Mouse (Mus musculus): ENCODE measurements at regions not wholly inside any gene's neighbourhood (a gene's known extent, or its start where the extent isn't known, plus 50 kb on each side); places are given as distances from the start of the nearest gene placed in this dataset.
A peak's percentile ranks its signal among the peaks of the same experiment; 100 is the strongest.

DNA sequence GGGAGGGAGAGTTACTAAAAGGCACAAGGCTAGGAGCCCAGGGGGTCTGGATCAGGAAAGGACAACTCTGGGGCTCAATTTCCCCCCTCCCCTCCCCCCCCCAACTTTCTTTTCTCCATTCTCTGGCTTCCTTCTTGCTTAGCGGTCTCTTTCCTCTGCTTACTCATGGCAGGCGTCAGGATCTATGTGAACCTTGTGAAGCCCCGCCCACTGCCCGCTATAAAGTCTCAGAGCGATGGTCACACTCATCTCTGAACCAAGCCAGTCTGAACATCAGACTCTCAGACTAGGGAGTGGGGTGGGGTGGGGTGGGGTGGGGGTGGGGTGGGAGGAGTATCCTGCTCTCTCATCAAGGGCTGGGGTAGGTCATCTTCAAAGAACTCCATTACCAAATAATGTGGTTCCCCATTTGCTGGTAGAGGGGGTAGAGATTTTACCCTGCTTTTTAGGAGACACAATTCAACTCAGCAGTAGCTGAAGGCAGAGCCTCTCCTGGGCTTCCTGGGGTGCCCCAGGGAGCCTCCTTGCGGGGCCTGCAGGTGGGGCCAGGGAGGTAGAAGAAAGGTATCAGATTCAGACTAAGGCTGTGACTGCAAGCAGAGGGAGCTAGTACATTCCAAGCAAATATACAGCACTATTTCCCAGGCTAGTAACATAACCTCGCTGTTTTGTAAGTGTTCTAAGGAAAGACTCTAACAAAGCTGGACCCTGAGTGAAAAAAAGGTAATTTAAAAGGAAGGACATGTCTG lies 120.8 kb upstream of the Arhgap5 start:
- TF ChIP-seq POLR2A (IDR thresholded peaks at IDR 0.05; ENCODE audit: low read depth, low read length): no peak
- TF ChIP-seq CTCF (IDR thresholded peaks at IDR 0.05; ENCODE audit: borderline replicate concordance, insufficient read depth, low read length): no peak
- Histone ChIP-seq H3K4me1 (ENCODE audit: control insufficient read depth, insufficient read depth, low read length) (peaks cover 13% of the 10 kb centered on the region), H3K4me3 (ENCODE audit: insufficient read depth, low read length) (no peak overlapping the region), H3K27ac (ENCODE audit: insufficient read depth, low read length) (peak overlapping the region; percentile 93)

GRCm38 (mm10) chr12:52389552-52389951 lies 114.2 kb upstream of the Arhgap5 start:
- Histone ChIP-seq H3K27ac (ENCODE audit: insufficient read depth, low read length) (no peak overlapping the region), H3K4me3 (ENCODE audit: insufficient read depth, low read length) (no peak overlapping the region), H3K4me1 (ENCODE audit: control insufficient read depth, insufficient read depth, low read length) (no peaks in the 10 kb centered on the region; the same call in 1 of the 2 replicates)
- no peak for TF ChIP-seq CTCF (IDR thresholded peaks at IDR 0.05; ENCODE audit: borderline replicate concordance, insufficient read depth, low read length)
- no peak for TF ChIP-seq POLR2A (IDR thresholded peaks at IDR 0.05; ENCODE audit: low read depth, low read length)

GRCm38 (mm10) chr12:52390242-52390641 lies 113.5 kb upstream of the Arhgap5 start:
- TF ChIP-seq CTCF (IDR thresholded peaks at IDR 0.05; ENCODE audit: borderline replicate concordance, insufficient read depth, low read length): no peak
- TF ChIP-seq POLR2A (IDR thresholded peaks at IDR 0.05; ENCODE audit: low read depth, low read length): no peak
- no peaks in the 10 kb centered on the region; the same call in 1 of the 2 replicates for H3K4me1 ChIP-seq (ENCODE audit: control insufficient read depth, insufficient read depth, low read length)
- H3K27ac ChIP-seq (ENCODE audit: insufficient read depth, low read length): no peak overlapping the region
- H3K4me3 ChIP-seq (ENCODE audit: insufficient read depth, low read length): no peak overlapping the region

GRCm38 (mm10) chr12:52392636-52393035 lies 111.1 kb upstream of the Arhgap5 start:
- no peaks in the 10 kb centered on the region; the same call in none of the 2 replicates for H3K4me1 ChIP-seq (ENCODE audit: control insufficient read depth, insufficient read depth, low read length)
- TF ChIP-seq POLR2A (IDR thresholded peaks at IDR 0.05; ENCODE audit: low read depth, low read length) (no peak), CTCF (IDR thresholded peaks at IDR 0.05; ENCODE audit: borderline replicate concordance, insufficient read depth, low read length) (no peak)
- no peak overlapping the region for H3K27ac ChIP-seq (ENCODE audit: insufficient read depth, low read length)
- H3K4me3 ChIP-seq (ENCODE audit: insufficient read depth, low read length): no peak overlapping the region

GRCm38 (mm10) chr12:52393981-52394718 lies 109.6 kb upstream of the Arhgap5 start:
- no peaks in the 10 kb centered on the region; the same call in none of the 2 replicates for H3K4me1 ChIP-seq (ENCODE audit: control insufficient read depth, insufficient read depth, low read length)
- H3K4me3 ChIP-seq (ENCODE audit: insufficient read depth, low read length): no peak overlapping the region
- no peak overlapping the region for H3K27ac ChIP-seq (ENCODE audit: insufficient read depth, low read length)
- no peak for TF ChIP-seq CTCF (IDR thresholded peaks at IDR 0.05; ENCODE audit: borderline replicate concordance, insufficient read depth, low read length)
- TF ChIP-seq POLR2A (IDR thresholded peaks at IDR 0.05; ENCODE audit: low read depth, low read length): no peak

DNA sequence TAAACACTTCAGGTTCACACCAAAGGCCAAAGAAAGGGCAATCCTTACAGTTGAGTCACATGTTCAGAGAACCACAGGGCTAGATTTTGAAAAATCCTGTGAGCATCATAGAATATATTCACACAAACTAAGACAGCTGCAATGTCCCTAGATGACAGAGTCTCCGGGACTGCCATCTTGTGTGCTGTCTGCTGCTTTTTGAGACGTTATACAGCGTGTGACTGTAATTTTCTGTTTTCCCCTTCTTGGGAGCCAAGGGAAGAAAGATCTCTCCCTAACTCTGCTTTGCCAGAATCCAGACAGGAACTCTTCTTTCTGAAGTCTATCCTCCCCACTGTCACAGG lies 109.1 kb upstream of the Arhgap5 start:
- Histone ChIP-seq H3K4me3 (ENCODE audit: insufficient read depth, low read length) (no peak overlapping the region), H3K27ac (ENCODE audit: insufficient read depth, low read length) (no peak overlapping the region), H3K4me1 (ENCODE audit: control insufficient read depth, insufficient read depth, low read length) (no peaks in the 10 kb centered on the region; the same call in none of the 2 replicates)
- no peak for TF ChIP-seq POLR2A (IDR thresholded peaks at IDR 0.05; ENCODE audit: low read depth, low read length)
- TF ChIP-seq CTCF (IDR thresholded peaks at IDR 0.05; ENCODE audit: borderline replicate concordance, insufficient read depth, low read length): no peak

GRCm38 (mm10) chr12:52395111-52395510 lies 108.7 kb upstream of the Arhgap5 start:
- Histone ChIP-seq H3K4me3 (ENCODE audit: insufficient read depth, low read length) (no peak overlapping the region), H3K4me1 (ENCODE audit: control insufficient read depth, insufficient read depth, low read length) (no peaks in the 10 kb centered on the region; the same call in none of the 2 replicates), H3K27ac (ENCODE audit: insufficient read depth, low read length) (no peak overlapping the region)
- TF ChIP-seq POLR2A (IDR thresholded peaks at IDR 0.05; ENCODE audit: low read depth, low read length): no peak
- TF ChIP-seq CTCF (IDR thresholded peaks at IDR 0.05; ENCODE audit: borderline replicate concordance, insufficient read depth, low read length): no peak

GRCm38 (mm10) chr12:52396178-52396841 lies 107.5 kb upstream of the Arhgap5 start:
- Histone ChIP-seq H3K4me3 (ENCODE audit: insufficient read depth, low read length) (no peak overlapping the region), H3K27ac (ENCODE audit: insufficient read depth, low read length) (no peak overlapping the region), H3K4me1 (ENCODE audit: control insufficient read depth, insufficient read depth, low read length) (no peaks in the 10 kb centered on the region; the same call in none of the 2 replicates)
- TF ChIP-seq POLR2A (IDR thresholded peaks at IDR 0.05; ENCODE audit: low read depth, low read length): no peak
- TF ChIP-seq CTCF (IDR thresholded peaks at IDR 0.05; ENCODE audit: borderline replicate concordance, insufficient read depth, low read length): no peak

DNA sequence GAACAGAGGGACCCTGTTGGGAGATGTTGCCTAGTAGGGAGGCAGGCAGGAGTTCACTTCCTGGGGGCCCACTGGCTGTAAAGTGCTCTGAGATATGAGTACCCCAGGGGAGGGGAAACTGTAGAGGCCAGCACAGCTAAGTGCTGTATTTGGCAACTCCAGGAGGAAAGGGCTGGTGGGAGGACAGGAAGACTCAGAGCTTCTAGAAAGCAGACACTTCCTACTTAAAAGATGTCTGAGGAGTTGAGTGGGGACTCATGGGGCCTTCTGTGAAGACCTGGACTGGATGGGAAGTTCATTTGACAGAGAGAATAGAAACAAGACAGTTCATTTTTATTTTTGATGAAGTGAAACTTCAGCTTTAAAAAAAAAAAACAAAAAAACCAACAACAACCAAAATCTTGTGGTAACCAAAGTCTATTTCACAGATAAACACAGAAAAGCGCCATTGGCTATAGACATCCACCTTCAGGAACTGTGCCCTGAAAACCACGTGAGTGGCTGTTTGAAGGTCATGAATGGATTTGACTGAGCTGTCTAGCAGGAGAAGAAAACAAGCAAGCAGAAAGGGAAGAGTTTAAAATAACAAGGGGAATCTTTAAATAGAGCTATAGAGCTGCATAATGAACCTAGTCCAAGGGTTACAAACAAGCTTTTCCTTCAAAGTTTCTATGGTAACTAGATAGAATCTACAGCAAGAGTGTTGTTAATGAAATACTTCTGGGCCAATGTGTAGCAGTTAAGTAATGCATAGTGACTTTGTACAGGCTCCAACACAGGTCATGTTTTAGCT lies 105.9 kb upstream of the Arhgap5 start:
- no peak overlapping the region for H3K27ac ChIP-seq (ENCODE audit: insufficient read depth, low read length)
- H3K4me1 ChIP-seq (ENCODE audit: control insufficient read depth, insufficient read depth, low read length): no peaks in the 10 kb centered on the region; the same call in none of the 2 replicates
- H3K4me3 ChIP-seq (ENCODE audit: insufficient read depth, low read length): no peak overlapping the region
- TF ChIP-seq POLR2A (IDR thresholded peaks at IDR 0.05; ENCODE audit: low read depth, low read length): no peak
- no peak for TF ChIP-seq CTCF (IDR thresholded peaks at IDR 0.05; ENCODE audit: borderline replicate concordance, insufficient read depth, low read length)

All from embryonic fibroblast, embryonic 13.5 days (primary cell).